Mouse (Mus musculus) erythroid progenitor cell, adult 5-6 weeks (primary cell): ENCODE data around the gene Glrx5. TPM values are rescaled to one million over a fixed set of nuclear protein-coding genes. Genes with fewer than 3 reads are reported as not detected.

Source experiments
- ATAC-seq: replicated peaks from 2 replicates; pipeline ENCODE4 v1.8.0; 2016; ENCODE audit warnings: moderate number of reproducible peaks, mild to moderate bottlenecking, moderate TSS enrichment, inconsistent platforms; ENCODE audit not compliant: poor library complexity, low FRiP score, severe bottlenecking
- total RNA-seq, 2 experiments: library from RNA; stranded (forward) in 1 of 2; stranded (reverse) in 1 of 2; fragments of 150-400 nt in 1 of 2; fragments of 186-747, 209-891 nt in 1 of 2; gene quantifications; 2 replicates each; pipeline versions ENCODE4 v1.2.3 to v1.2.4; 2015 to 2017; ENCODE audit warnings: low replicate concordance in 2 of 2

Glrx5 gene
- total RNA-seq, 2 experiments from 2014 or later: 129 to 285 TPM

DNA sequence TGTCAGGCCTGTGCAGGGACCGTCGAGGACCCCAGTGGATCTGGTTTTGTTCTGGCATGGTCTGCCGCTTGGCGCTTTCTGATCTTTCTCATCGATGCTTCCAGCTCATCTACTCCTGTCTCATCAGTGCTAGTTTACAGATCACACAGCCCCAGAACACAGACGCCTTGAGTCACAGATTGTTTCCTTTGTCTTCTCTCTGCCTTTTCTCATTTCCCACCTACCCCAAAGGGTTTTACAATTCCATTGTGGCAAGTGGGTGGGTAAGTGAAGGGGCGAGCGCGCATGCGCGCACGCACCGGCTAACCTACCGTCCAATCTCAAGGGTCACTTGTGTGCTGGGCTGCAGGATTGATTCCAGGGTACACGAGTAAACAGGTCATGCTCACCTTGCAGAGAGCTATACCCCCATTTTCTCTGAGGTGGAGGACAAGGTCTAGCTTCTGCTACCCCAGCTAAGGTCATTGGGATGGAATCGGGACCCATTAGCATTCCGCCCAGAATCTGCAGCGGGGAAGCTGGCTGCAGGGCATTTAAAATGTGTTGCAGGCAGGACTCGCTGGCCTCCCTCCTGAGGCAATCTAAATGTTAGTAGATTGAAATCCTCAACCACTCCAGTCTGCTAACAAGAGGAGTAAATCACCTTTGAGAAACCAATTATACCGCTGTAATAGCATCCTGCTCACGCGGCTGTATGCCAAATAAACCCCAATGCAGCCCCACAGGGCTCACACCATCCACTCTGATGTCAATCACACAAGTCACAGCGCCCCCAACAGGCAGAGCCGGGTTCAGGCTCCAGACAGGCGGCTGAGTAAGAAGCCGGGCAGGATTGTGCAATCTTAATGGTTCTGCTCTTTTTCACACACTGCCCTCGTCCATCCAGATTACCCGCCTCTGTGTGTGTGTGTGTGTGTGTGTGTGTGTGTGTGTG lies 31.0 kb downstream of the Glrx5 start:
- no peak for ATAC-seq

- ATAC-seq: no peak
These were observed 31.7 kb downstream of the Glrx5 start for GRCm38 (mm10) chr12:105064168-105064567.

DNA sequence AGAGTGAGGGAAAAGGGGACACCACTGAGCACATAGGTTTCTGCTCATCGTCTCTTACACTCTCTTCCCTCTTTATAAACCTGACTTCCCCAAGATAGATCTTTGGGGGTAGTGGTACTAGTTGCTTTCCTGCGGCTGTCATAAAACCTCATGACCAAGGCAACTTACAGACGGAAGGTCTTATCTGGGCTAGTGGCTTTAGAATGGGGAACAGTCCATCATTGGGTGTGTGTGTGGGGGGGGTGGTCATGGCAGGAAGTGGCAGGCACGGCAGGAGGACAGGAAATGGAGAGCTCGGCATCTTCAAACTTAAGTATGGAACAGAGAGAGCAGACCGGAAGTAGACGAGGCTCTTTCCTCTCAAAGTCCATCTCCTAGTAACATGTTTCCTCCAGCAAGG lies 32.6 kb downstream of the Glrx5 start:
- ATAC-seq: no peak

DNA sequence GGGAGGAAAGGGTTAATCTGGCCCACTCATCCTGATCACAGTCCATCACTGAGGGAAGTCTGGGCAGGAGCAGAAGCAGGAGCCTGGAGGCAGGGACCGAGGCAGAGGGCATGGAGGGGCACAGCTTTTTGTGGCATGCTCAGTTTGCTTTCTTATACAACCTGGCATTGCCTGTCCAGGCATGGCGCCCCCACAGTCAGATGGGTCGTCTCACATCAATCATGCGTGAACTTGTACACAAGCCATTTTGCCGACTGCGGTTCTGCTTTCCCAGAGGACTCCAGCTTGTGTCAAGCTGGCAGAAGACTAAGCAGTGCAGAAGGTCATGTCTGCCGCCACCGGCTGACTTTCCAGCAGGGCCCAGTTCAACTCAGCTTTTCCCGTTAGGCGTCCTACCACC lies 34.0 kb downstream of the Glrx5 start:
- ATAC-seq: no peak

DNA sequence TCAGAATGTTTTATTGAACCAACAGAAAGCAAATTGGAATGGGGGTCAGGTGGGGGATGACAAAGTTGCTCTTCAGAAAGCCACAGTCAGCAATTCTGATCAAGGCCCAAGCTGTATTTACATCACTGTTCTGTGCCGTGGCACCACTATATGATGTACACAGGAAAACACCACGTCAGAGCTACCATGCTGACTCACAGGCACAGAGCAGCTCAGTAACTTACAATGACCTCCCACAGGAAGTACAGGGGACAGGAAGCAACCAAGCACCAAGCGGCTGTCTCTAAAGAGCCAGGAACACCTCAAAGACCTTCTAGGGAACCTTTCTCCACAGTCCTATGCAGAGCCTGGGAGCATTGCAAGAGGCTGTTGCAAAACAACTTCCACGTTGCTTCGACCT lies 36.4 kb downstream of the Glrx5 start:
- ATAC-seq: no peak

DNA sequence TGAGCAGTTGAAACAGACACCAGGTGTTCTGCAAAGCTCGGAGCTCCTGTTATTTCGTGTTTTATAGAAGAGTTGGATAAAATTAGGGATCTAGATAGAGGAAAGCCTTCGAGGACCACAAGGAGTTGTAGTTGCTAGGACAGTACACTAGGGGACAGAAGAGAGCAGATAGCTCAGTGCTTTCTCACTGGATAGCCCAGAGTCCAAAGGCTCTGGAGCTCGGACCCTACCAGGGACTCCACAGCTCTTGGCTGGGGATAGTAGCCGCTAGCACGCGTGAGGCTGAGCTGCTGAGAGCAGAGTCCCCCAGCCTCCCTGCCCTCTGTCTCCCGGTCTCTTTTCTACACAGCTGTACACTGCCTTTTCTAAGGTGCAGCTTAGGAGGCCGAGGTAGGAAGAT lies 41.2 kb downstream of the Glrx5 start:
- peak; percentile 89 for ATAC-seq

- no peak for ATAC-seq
These were observed 43.0 kb downstream of the Glrx5 start for GRCm38 (mm10) chr12:105075496-105075895.

GRCm38 (mm10) chr12:105076511-105076910 lies 44.0 kb downstream of the Glrx5 start:
- ATAC-seq: no peak

DNA sequence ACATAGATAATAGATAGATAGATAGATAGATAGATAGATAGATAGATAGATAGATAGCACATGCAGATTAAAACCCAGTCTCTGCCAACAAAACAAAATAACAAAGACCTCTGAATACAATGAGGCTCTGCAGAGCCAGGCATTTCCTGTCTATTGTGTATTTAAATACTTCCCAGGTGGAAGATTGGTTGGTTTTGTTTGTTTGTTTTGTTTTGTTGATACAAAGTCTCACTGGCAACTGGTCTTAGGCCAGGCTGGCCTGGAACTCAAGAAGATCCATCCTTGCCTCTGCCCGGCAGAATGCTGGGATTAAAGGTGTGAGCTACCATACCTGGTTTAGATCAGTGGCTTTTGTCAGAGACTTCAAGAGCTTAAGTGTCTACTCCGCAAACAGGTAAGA lies 44.7 kb downstream of the Glrx5 start:
- no peak for ATAC-seq

DNA sequence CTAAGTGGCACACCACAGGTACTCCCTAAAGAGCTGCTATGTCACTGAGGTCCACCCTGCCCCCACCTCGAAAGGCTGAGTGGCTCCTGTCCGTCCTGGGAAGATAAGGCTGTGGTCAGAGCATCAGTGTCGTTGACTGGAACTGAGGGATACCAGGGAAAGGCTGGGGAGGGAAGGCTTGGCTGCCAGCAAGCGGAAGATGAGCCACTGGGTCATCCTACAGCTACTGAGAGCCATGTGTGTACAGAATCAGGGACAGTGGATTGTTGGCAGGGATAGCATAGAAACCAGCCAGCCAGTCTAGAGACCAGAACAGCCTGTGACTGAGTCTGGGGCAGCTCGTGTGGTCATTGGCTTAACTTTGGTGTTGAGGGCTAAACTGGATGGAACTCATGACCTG lies 51.7 kb downstream of the Glrx5 start:
- no peak for ATAC-seq

DNA sequence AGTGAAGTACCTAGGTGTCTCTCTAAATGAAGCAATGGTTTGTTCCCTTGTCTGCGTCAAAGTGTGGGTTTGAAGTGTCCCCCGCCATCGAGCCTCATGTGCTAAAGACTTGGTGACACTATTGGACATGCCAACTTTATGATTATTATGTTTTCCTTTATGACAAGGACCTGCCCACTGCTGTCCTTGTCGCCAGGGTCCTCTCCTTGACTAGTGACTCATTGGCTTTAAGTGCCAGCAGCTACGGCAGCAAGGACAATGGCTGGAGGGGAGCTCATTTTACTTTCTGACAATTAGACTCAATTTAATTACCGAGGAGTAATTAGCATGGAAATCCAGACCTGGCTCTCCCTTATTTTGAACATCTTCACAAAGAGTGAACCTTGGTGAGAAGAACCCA lies 52.3 kb downstream of the Glrx5 start:
- ATAC-seq: no peak

DNA sequence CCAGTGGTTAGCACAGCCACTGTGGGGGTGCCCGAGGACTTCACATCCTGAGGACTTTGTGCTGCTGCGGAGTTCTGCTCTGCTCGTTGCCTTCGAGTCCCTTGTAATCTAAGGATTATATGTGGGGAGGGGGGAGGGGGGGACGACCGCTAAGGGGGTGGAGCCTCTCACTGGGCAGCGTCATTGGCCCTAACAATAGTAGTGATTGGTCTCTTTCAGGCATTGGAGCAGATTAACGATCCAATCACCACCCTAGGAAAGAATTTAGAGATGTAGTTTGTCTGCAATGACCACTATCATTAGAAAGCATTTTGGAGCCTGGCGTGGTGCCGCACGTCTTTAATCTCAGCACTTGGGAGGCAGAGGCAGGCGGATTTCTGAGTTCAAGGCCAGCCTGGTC lies 52.8 kb downstream of the Glrx5 start:
- ATAC-seq: no peak

GRCm38 (mm10) chr12:105086781-105087180 lies 54.3 kb downstream of the Glrx5 start:
- no peak for ATAC-seq

GRCm38 (mm10) chr12:105087353-105087752 lies 54.9 kb downstream of the Glrx5 start:
- ATAC-seq: no peak

DNA sequence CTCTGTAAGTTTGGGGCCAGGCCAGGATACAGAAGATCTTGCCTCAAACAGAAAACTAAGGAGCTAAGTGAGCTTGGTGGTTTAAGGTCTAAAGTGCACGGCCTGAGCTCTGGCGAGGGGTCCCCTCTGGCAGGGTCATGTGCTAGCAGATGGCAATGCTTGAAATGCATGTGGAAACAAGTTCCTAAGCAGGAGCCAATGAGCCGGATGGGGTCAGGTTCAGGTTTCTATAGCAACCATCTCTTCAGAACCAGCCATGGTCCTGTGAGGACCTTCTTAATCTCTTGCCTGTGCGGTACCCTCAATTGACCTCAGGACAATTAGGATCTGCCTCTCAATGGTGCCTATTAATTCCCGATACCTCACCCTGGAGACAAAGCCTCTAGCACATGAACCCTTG lies 56.7 kb downstream of the Glrx5 start:
- no peak for ATAC-seq

DNA sequence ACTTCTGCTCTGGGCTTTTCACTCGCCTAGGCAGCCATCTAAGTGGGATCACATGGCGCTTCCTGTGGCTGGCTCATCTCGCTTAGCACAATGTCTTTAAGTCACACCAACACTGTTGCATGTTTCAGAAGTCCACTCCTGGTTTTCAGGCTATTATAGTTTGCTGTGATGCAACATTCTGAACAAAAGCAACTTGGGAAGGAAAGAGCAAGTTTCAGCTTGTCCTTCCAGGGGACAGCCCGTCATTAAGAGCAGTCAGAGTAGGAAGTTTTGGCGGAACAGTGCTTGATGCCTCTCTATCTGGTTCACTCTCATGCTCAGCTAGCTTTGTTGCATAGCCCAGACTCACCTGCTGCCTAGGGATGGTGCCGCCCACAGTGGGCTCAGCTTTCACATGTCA lies 59.1 kb downstream of the Glrx5 start:
- ATAC-seq: 0 out of 2 replicates have a peak, but pooled peaks have one; percentile 30

Other genes with a start within 250 kb of the Glrx5 start
- gene Clmn, start 167.6 kb upstream of the Glrx5 start, total RNA-seq (2015; ENCODE audit: low replicate concordance): not detected in 2 replicates
- not detected in 2 replicates for gene Clmn, start 167.6 kb upstream of the Glrx5 start, total RNA-seq (2017; ENCODE audit: low replicate concordance)
- gene Syne3, start 22.9 kb upstream of the Glrx5 start, total RNA-seq (2015; ENCODE audit: low replicate concordance): 19.7 and 20.9 TPM in 2 replicates
- gene Syne3, start 22.9 kb upstream of the Glrx5 start, total RNA-seq (2017; ENCODE audit: low replicate concordance): 29.5 and 46.1 TPM in 2 replicates
- not detected in 2 replicates for gene Tcl1b2, start 113.3 kb downstream of the Glrx5 start, total RNA-seq (2015; ENCODE audit: low replicate concordance)
- 0.51 and 4.5 TPM in 2 replicates for gene Tcl1b2, start 113.3 kb downstream of the Glrx5 start, total RNA-seq (2017; ENCODE audit: low replicate concordance)
- gene Tcl1b1, start 127.0 kb downstream of the Glrx5 start, total RNA-seq (2015; ENCODE audit: low replicate concordance): not detected in 2 replicates
- not detected in 2 replicates for gene Tcl1b1, start 127.0 kb downstream of the Glrx5 start, total RNA-seq (2017; ENCODE audit: low replicate concordance)
- not detected in 2 replicates for gene Tcl1b5, start 143.7 kb downstream of the Glrx5 start, total RNA-seq (2015; ENCODE audit: low replicate concordance)
- gene Tcl1b5, start 143.7 kb downstream of the Glrx5 start, total RNA-seq (2017; ENCODE audit: low replicate concordance): not detected in 2 replicates
- gene Tcl1b3, start 158.4 kb downstream of the Glrx5 start, total RNA-seq (2015; ENCODE audit: low replicate concordance): not detected in 2 replicates
- gene Tcl1b3, start 158.4 kb downstream of the Glrx5 start, total RNA-seq (2017; ENCODE audit: low replicate concordance): not detected in 2 replicates
- not detected in 2 replicates for gene Tcl1b4, start 169.3 kb downstream of the Glrx5 start, total RNA-seq (2015; ENCODE audit: low replicate concordance)
- not detected in 2 replicates for gene Tcl1b4, start 169.3 kb downstream of the Glrx5 start, total RNA-seq (2017; ENCODE audit: low replicate concordance)
- gene Tcl1, start 190.1 kb downstream of the Glrx5 start, total RNA-seq (2015; ENCODE audit: low replicate concordance): not detected in 2 replicates
- not detected in 2 replicates for gene Tcl1, start 190.1 kb downstream of the Glrx5 start, total RNA-seq (2017; ENCODE audit: low replicate concordance)